Mouse (Mus musculus): Measurements from ENCODE around the gene Tmub2. TPM values are rescaled to one million over a fixed set of nuclear protein-coding genes. Genes with fewer than 3 reads are reported as not detected.
"Not testable (repeated sequence)": the region's sequence is repeated elsewhere in the genome, so short reads cannot be mapped to it uniquely, and the experiment has no call there.

Gene Tmub2
- total RNA-seq, 1 experiment from 2014 or later, result 25.7 TPM

GRCm38 (mm10) chr11:102268520-102269244 is 16.0 kb upstream of the Tmub2 start, which contains the start of gene Asb16:
Asb16 (plus strand) TSS chr11:102268743.
- ATAC-seq (replicated peaks; ENCODE audit: insufficient number of reproducible peaks, low FRiP score, low TSS enrichment, poor library complexity, severe bottlenecking), result no peak

- no peak for ATAC-seq (replicated peaks; ENCODE audit: insufficient number of reproducible peaks, low FRiP score, low TSS enrichment, poor library complexity, severe bottlenecking)
Measured at GRCm38 (mm10) chr11:102276411-102276915, 8.3 kb upstream of the Tmub2 start.

GRCm38 (mm10) chr11:102277754-102278153 is 7.0 kb upstream of the Tmub2 start:
- ATAC-seq (replicated peaks; ENCODE audit: insufficient number of reproducible peaks, low FRiP score, low TSS enrichment, poor library complexity, severe bottlenecking), result no peak

GRCm38 (mm10) chr11:102279595-102279994 is 5.1 kb upstream of the Tmub2 start:
- no peak for ATAC-seq (replicated peaks; ENCODE audit: insufficient number of reproducible peaks, low FRiP score, low TSS enrichment, poor library complexity, severe bottlenecking)

- ATAC-seq (replicated peaks; ENCODE audit: insufficient number of reproducible peaks, low FRiP score, low TSS enrichment, poor library complexity, severe bottlenecking), result not testable (repeated sequence)
Measured at GRCm38 (mm10) chr11:102280267-102280666, 4.5 kb upstream of the Tmub2 start.

- ATAC-seq (replicated peaks; ENCODE audit: insufficient number of reproducible peaks, low FRiP score, low TSS enrichment, poor library complexity, severe bottlenecking), result no peak
Measured at GRCm38 (mm10) chr11:102283922-102284321, 809 bp upstream of the Tmub2 start.

- ATAC-seq (replicated peaks; ENCODE audit: insufficient number of reproducible peaks, low FRiP score, low TSS enrichment, poor library complexity, severe bottlenecking), result peak; percentile 50; the same call in 1 of the 2 replicates
Measured at GRCm38 (mm10) chr11:102285095-102285834, 534 bp downstream of the Tmub2 start.

GRCm38 (mm10) chr11:102287485-102287884 is 2.8 kb downstream of the Tmub2 start:
- ATAC-seq (replicated peaks; ENCODE audit: insufficient number of reproducible peaks, low FRiP score, low TSS enrichment, poor library complexity, severe bottlenecking), result no peak

GRCm38 (mm10) chr11:102288027-102288804 is 3.5 kb downstream of the Tmub2 start:
- no peak for ATAC-seq (replicated peaks; ENCODE audit: insufficient number of reproducible peaks, low FRiP score, low TSS enrichment, poor library complexity, severe bottlenecking)

GRCm38 (mm10) chr11:102288913-102289312 is 4.2 kb downstream of the Tmub2 start:
- no peak for ATAC-seq (replicated peaks; ENCODE audit: insufficient number of reproducible peaks, low FRiP score, low TSS enrichment, poor library complexity, severe bottlenecking)

- no peak for ATAC-seq (replicated peaks; ENCODE audit: insufficient number of reproducible peaks, low FRiP score, low TSS enrichment, poor library complexity, severe bottlenecking)
Measured at GRCm38 (mm10) chr11:102289511-102290100, 4.9 kb downstream of the Tmub2 start.

- no peak for ATAC-seq (replicated peaks; ENCODE audit: insufficient number of reproducible peaks, low FRiP score, low TSS enrichment, poor library complexity, severe bottlenecking)
Measured at GRCm38 (mm10) chr11:102290141-102290540, 5.4 kb downstream of the Tmub2 start.

GRCm38 (mm10) chr11:102291051-102291535 is 6.4 kb downstream of the Tmub2 start:
- ATAC-seq (replicated peaks; ENCODE audit: insufficient number of reproducible peaks, low FRiP score, low TSS enrichment, poor library complexity, severe bottlenecking), result no peak

GRCm38 (mm10) chr11:102293971-102294370 is 9.2 kb downstream of the Tmub2 start:
- no peak for ATAC-seq (replicated peaks; ENCODE audit: insufficient number of reproducible peaks, low FRiP score, low TSS enrichment, poor library complexity, severe bottlenecking)

GRCm38 (mm10) chr11:102294416-102294815 is 9.7 kb downstream of the Tmub2 start:
- ATAC-seq (replicated peaks; ENCODE audit: insufficient number of reproducible peaks, low FRiP score, low TSS enrichment, poor library complexity, severe bottlenecking), result no peak

GRCm38 (mm10) chr11:102294887-102295597 is 10.3 kb downstream of the Tmub2 start:
- ATAC-seq (replicated peaks; ENCODE audit: insufficient number of reproducible peaks, low FRiP score, low TSS enrichment, poor library complexity, severe bottlenecking), result peak; percentile 33

- ATAC-seq (replicated peaks; ENCODE audit: insufficient number of reproducible peaks, low FRiP score, low TSS enrichment, poor library complexity, severe bottlenecking), result no peak
Measured at GRCm38 (mm10) chr11:102295598-102296471, 11.1 kb downstream of the Tmub2 start.
